Mouse (Mus musculus): ENCODE data around the gene C130074G19Rik. TPM values are rescaled to one million over a fixed set of nuclear protein-coding genes. Genes with fewer than 3 reads are reported as not detected.
A peak's percentile ranks its signal among the peaks of the same experiment; 100 is the strongest.

C130074G19Rik gene
- total and polyA plus RNA-seq, 2 experiments from 2014 or later: 0.85 to 6.6 TPM

- Histone ChIP-seq H3K4me3 (ENCODE audit: low read depth, low read length) (no peak overlapping the region), H3K4me2 (ENCODE audit: low read depth, low read length, poor library complexity, severe bottlenecking) (no peak overlapping the region), H3K9ac (replicated peaks; ENCODE audit: low read length, poor library complexity, severe bottlenecking) (no peak overlapping the region), H3K27me3 (ENCODE audit: insufficient read depth, low read length) (no peaks in the 10 kb centered on the region), H3K9me3 (ENCODE audit: low read length) (no peaks in the 10 kb centered on the region), H3K27ac (ENCODE audit: low read depth, low read length) (no peak overlapping the region), H3K4me1 (ENCODE audit: insufficient read depth, low read length) (0 out of 2 replicates have a peak, but pooled peaks cover 3% of the 10 kb centered on the region), H3K36me3 (ENCODE audit: insufficient read depth, low read length) (peaks cover 45% of the 10 kb centered on the region)
- DNase-seq (ENCODE audit: low spot score) (no peak), ATAC-seq (ENCODE audit: low FRiP score) (no peak)
- WGBS: 55% methylated on average over 7 of the region's 7 CpGs
- no peak for TF ChIP-seq CTCF (IDR thresholded peaks at IDR 0.05)
These were observed 20.7 kb upstream of the C130074G19Rik start for GRCm38 (mm10) chr1:184903697-184904096.

DNA sequence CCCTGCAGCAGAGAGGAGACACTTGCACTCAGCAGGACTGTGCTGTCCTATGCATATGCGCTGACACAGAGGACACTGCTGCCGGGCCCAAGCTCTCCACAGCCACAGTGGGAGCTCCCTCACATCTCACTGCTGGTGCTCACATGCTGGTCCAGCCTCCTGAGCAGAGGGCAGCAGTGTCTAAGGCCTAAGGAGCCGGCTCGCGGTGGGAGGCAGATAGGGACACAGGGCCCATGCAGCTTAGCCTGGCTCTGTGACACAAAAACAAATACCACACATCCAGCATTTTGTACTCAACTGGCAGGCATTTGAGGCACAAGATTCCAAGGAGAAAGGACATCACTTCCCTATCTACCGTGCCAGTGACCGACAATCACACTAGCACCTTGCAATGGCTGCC lies 19.9 kb upstream of the C130074G19Rik start:
- no peaks in the 10 kb centered on the region for H3K9me3 ChIP-seq (ENCODE audit: low read length)
- H3K27me3 ChIP-seq (ENCODE audit: insufficient read depth, low read length): no peaks in the 10 kb centered on the region
- WGBS: 45% methylated on average over 7 of the region's 7 CpGs
- 0 out of 2 replicates have a peak, but pooled peaks cover 3% of the 10 kb centered on the region for H3K4me1 ChIP-seq (ENCODE audit: insufficient read depth, low read length)
- H3K4me3 ChIP-seq (ENCODE audit: low read depth, low read length): no peak overlapping the region
- H3K4me2 ChIP-seq (ENCODE audit: low read depth, low read length, poor library complexity, severe bottlenecking): no peak overlapping the region
- ATAC-seq (ENCODE audit: low FRiP score): no peak
- H3K27ac ChIP-seq (ENCODE audit: low read depth, low read length): no peak overlapping the region
- no peak for TF ChIP-seq CTCF (IDR thresholded peaks at IDR 0.05)
- DNase-seq (ENCODE audit: low spot score): no peak
- H3K9ac ChIP-seq (replicated peaks; ENCODE audit: low read length, poor library complexity, severe bottlenecking): no peak overlapping the region
- H3K36me3 ChIP-seq (ENCODE audit: insufficient read depth, low read length): peaks cover 39% of the 10 kb centered on the region

DNA sequence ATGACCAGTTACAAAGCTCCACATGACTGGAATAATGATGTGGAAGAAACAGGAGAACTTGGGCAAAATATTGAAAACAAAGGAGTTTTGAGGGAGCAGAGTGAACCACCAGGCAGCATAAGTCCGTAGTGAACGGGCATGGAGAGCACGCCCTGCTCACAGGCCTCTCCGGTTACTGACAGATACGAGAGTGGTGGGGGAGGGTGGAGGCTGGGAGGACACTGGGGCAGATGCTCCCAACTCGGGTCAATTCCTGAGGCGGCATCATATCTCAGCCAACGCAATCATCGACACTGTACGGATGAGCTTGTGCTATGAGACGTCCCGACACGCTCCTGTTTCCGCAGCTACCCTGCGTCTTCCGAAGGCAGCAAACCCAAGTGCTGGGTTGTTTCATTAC lies 14.3 kb upstream of the C130074G19Rik start:
- 85% methylated on average over 16 of the region's 16 CpGs for WGBS
- Histone ChIP-seq H3K9ac (replicated peaks; ENCODE audit: low read length, poor library complexity, severe bottlenecking) (no peak overlapping the region), H3K9me3 (ENCODE audit: low read length) (no peaks in the 10 kb centered on the region), H3K36me3 (ENCODE audit: insufficient read depth, low read length) (peaks cover 15% of the 10 kb centered on the region), H3K4me1 (ENCODE audit: insufficient read depth, low read length) (no peaks in the 10 kb centered on the region), H3K4me3 (ENCODE audit: low read depth, low read length) (no peak overlapping the region), H3K27ac (ENCODE audit: low read depth, low read length) (no peak overlapping the region), H3K4me2 (ENCODE audit: low read depth, low read length, poor library complexity, severe bottlenecking) (no peak overlapping the region), H3K27me3 (ENCODE audit: insufficient read depth, low read length) (no peaks in the 10 kb centered on the region)
- ATAC-seq (ENCODE audit: low FRiP score) (no peak), DNase-seq (ENCODE audit: low spot score) (no peak)
- no peak for TF ChIP-seq CTCF (IDR thresholded peaks at IDR 0.05)

GRCm38 (mm10) chr1:184891998-184892397 lies 9.0 kb upstream of the C130074G19Rik start:
- H3K4me1 ChIP-seq (ENCODE audit: insufficient read depth, low read length): no peaks in the 10 kb centered on the region
- DNase-seq (ENCODE audit: low spot score) (no peak), ATAC-seq (ENCODE audit: low FRiP score) (no peak)
- H3K9ac ChIP-seq (replicated peaks; ENCODE audit: low read length, poor library complexity, severe bottlenecking): no peak overlapping the region
- no peak overlapping the region for H3K27ac ChIP-seq (ENCODE audit: low read depth, low read length)
- no peaks in the 10 kb centered on the region for H3K27me3 ChIP-seq (ENCODE audit: insufficient read depth, low read length)
- no peak overlapping the region for H3K4me2 ChIP-seq (ENCODE audit: low read depth, low read length, poor library complexity, severe bottlenecking)
- no peaks in the 10 kb centered on the region for H3K9me3 ChIP-seq (ENCODE audit: low read length)
- H3K36me3 ChIP-seq (ENCODE audit: insufficient read depth, low read length): peaks cover 3% of the 10 kb centered on the region; the same call in 1 of the 2 replicates
- no peak overlapping the region for H3K4me3 ChIP-seq (ENCODE audit: low read depth, low read length)
- TF ChIP-seq CTCF (IDR thresholded peaks at IDR 0.05): peak; percentile 68
- 79% methylated on average over 3 of the region's 3 CpGs for WGBS

- WGBS: 91% methylated on average over 6 of the region's 6 CpGs
- TF ChIP-seq CTCF (IDR thresholded peaks at IDR 0.05): no peak
- Histone ChIP-seq H3K4me1 (ENCODE audit: insufficient read depth, low read length) (no peaks in the 10 kb centered on the region), H3K27me3 (ENCODE audit: insufficient read depth, low read length) (no peaks in the 10 kb centered on the region), H3K27ac (ENCODE audit: low read depth, low read length) (no peak overlapping the region), H3K4me3 (ENCODE audit: low read depth, low read length) (no peak overlapping the region), H3K36me3 (ENCODE audit: insufficient read depth, low read length) (no peaks in the 10 kb centered on the region), H3K9ac (replicated peaks; ENCODE audit: low read length, poor library complexity, severe bottlenecking) (no peak overlapping the region), H3K4me2 (ENCODE audit: low read depth, low read length, poor library complexity, severe bottlenecking) (no peak overlapping the region), H3K9me3 (ENCODE audit: low read length) (no peaks in the 10 kb centered on the region)
- DNase-seq (ENCODE audit: low spot score) (no peak), ATAC-seq (ENCODE audit: low FRiP score) (no peak; the same call in 1 of the 2 replicates)
These were observed 6.4 kb upstream of the C130074G19Rik start for GRCm38 (mm10) chr1:184889454-184889853.

DNA sequence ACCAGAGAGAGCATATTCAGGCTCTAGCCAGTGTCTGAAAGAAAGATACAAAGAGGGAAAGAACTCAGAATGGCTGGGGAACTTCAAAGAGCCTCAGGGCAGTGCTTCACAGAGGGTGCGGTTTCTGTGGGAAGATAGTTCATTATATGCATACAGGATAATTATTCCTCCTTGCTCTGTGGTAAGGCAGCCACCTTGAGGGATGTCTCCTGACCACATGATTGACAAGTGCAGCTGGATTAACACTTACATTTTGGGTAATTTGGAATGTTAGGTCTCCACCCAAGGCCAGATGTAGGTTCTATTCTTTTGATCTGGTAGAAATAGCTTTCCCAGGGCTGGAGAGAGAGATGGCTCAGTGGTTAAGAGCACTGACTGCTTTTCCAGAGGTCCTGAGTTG lies 3.1 kb upstream of the C130074G19Rik start:
- H3K27ac ChIP-seq (ENCODE audit: low read depth, low read length): no peak overlapping the region
- no peaks in the 10 kb centered on the region for H3K36me3 ChIP-seq (ENCODE audit: insufficient read depth, low read length)
- H3K9me3 ChIP-seq (ENCODE audit: low read length): no peaks in the 10 kb centered on the region
- H3K27me3 ChIP-seq (ENCODE audit: insufficient read depth, low read length): peaks cover 25% of the 10 kb centered on the region; the same call in 1 of the 2 replicates
- no peak for ATAC-seq (ENCODE audit: low FRiP score)
- peaks cover 3% of the 10 kb centered on the region; the same call in 1 of the 2 replicates for H3K4me1 ChIP-seq (ENCODE audit: insufficient read depth, low read length)
- TF ChIP-seq CTCF (IDR thresholded peaks at IDR 0.05): no peak
- WGBS: 74% methylated on average over 1 of the region's 1 CpGs
- no peak overlapping the region for H3K9ac ChIP-seq (replicated peaks; ENCODE audit: low read length, poor library complexity, severe bottlenecking)
- H3K4me3 ChIP-seq (ENCODE audit: low read depth, low read length): no peak overlapping the region
- H3K4me2 ChIP-seq (ENCODE audit: low read depth, low read length, poor library complexity, severe bottlenecking): no peak overlapping the region
- DNase-seq (ENCODE audit: low spot score): no peak
